ENCODE assay signal across 8 mouse cellular contexts in genomic region chr4:53630963-53631315, GRCm38 (mm10). TPM values are rescaled to one million over a fixed set of nuclear protein-coding genes. Genes with fewer than 3 reads are reported as not detected.
DNase-seq lines count a peak whose midpoint lies in the region; ATAC-seq and TF ChIP-seq lines count a peak whose summit lies in the region.

No protein-coding gene starts in this region.

- peak overlapping the region; percentile 82 for H3K4me3 ChIP-seq in gastrocnemius, adult 2 months
- H3K4me3 ChIP-seq in spleen, adult 2 months (ENCODE audit: extremely low read depth, insufficient read depth, insufficient read length), result peak overlapping the region; percentile 60; the same call in 1 of the 2 replicates
- H3K4me3 ChIP-seq in limb, embryonic 14.5 days (replicated peaks; ENCODE audit: low read length), result peak overlapping the region; percentile 87
- peak overlapping the region; percentile 80 for H3K4me3 ChIP-seq in stomach, embryonic 16.5 days (replicated peaks; ENCODE audit: low read length)

- peak overlapping the region; percentile 88 for H3K27ac ChIP-seq in gastrocnemius, adult 2 months
- no peak overlapping the region for H3K27ac ChIP-seq in spleen, adult 2 months (ENCODE audit: insufficient read depth, low read length)
- H3K27ac ChIP-seq in limb, embryonic 14.5 days (replicated peaks; ENCODE audit: low read depth, low read length), result no peak overlapping the region
- H3K27ac ChIP-seq in stomach, embryonic 16.5 days (ENCODE audit: low read length), result peak overlapping the region; percentile 32; the same call in 1 of the 2 replicates

- peak overlapping the region; percentile 72 for H3K4me2 ChIP-seq in limb, embryonic 14.5 days (replicated peaks; ENCODE audit: low read depth, low read length, severe bottlenecking)
- H3K4me2 ChIP-seq in stomach, embryonic 16.5 days (ENCODE audit: low read depth, low read length), result peak overlapping the region; percentile 61

- H3K36me3 ChIP-seq in spleen, adult 2 months (ENCODE audit: control insufficient read depth, insufficient read depth, low read length), result no peaks in the 10 kb centered on the region
- H3K36me3 ChIP-seq in limb, embryonic 14.5 days (ENCODE audit: control insufficient read depth, insufficient read depth, low read length), result no peaks in the 10 kb centered on the region
- H3K36me3 ChIP-seq in stomach, embryonic 16.5 days (ENCODE audit: control insufficient read depth, insufficient read depth, low read length), result no peaks in the 10 kb centered on the region

- peaks cover 6% of the 10 kb centered on the region for H3K4me1 ChIP-seq in spleen, adult 2 months (ENCODE audit: control insufficient read depth, insufficient read depth, insufficient read length)
- peaks cover 12% of the 10 kb centered on the region for H3K4me1 ChIP-seq in limb, embryonic 14.5 days (ENCODE audit: control insufficient read depth, insufficient read depth, low read length)
- 0 out of 2 replicates have a peak, but pooled peaks cover 5% of the 10 kb centered on the region for H3K4me1 ChIP-seq in stomach, embryonic 16.5 days (ENCODE audit: control insufficient read depth, insufficient read depth, low read length)

- no peaks in the 10 kb centered on the region for H3K9me3 ChIP-seq in limb, embryonic 14.5 days (ENCODE audit: control insufficient read depth, low read length)
- no peaks in the 10 kb centered on the region for H3K9me3 ChIP-seq in stomach, embryonic 16.5 days (replicated peaks; ENCODE audit: control insufficient read depth, low read length)

- peaks cover 8% of the 10 kb centered on the region for H3K27me3 ChIP-seq in spleen, adult 2 months (ENCODE audit: control insufficient read depth, insufficient read depth, low read length)
- no peaks in the 10 kb centered on the region for H3K27me3 ChIP-seq in limb, embryonic 14.5 days (ENCODE audit: control insufficient read depth, insufficient read depth, low read length)
- H3K27me3 ChIP-seq in stomach, embryonic 16.5 days (ENCODE audit: control insufficient read depth, insufficient read depth, low read length), result no peaks in the 10 kb centered on the region

- TF ChIP-seq POLR2A in spleen, adult 2 months (IDR thresholded peaks at IDR 0.05; ENCODE audit: low read depth, low read length), result no peak
- TF ChIP-seq POLR2A in limb, embryonic 14.5 days (IDR thresholded peaks at IDR 0.05; ENCODE audit: borderline replicate concordance, extremely low read depth, insufficient read depth, insufficient read length), result no peak

- peak; percentile 53 for ATAC-seq in limb, embryonic 14.5 days (ENCODE audit: low FRiP score, low read depth)
- no peak; the same call in 1 of the 2 replicates for ATAC-seq in stomach, embryonic 16.5 days (ENCODE audit: insufficient read depth, low FRiP score)

- H3K9ac ChIP-seq in limb, embryonic 14.5 days (ENCODE audit: low read depth, low read length, severe bottlenecking), result peak overlapping the region; percentile 86
- peak overlapping the region; percentile 87 for H3K9ac ChIP-seq in stomach, embryonic 16.5 days (ENCODE audit: low read length)

- WGBS in spleen, adult 2 months, result 38% methylated on average over 12 of the region's 12 CpGs
- 5% methylated on average over 12 of the region's 12 CpGs for WGBS in limb, embryonic 14.5 days
- 8% methylated on average over 12 of the region's 12 CpGs for WGBS in stomach, embryonic 16.5 days

- no peak for TF ChIP-seq CTCF in gastrocnemius, adult 2 months (IDR thresholded peaks at IDR 0.05)
- TF ChIP-seq CTCF in spleen, adult 2 months (IDR thresholded peaks at IDR 0.05; ENCODE audit: extremely low read depth, insufficient read depth, insufficient read length, insufficient replicate concordance), result no peak

- no peak for DNase-seq in gastrocnemius, adult 2 months
- no peak for DNase-seq in gastrocnemius, adult 8-10 months (ENCODE audit: low spot score in 2 of 2)
- no peak for DNase-seq in spleen, adult 2 months (ENCODE audit: low read depth in 1 of 2, low spot score in 2 of 2)
- no peak for DNase-seq in spleen, postnatal 10 days (ENCODE audit: low spot score in 2 of 2)
- DNase-seq in limb, embryonic 14.5 days (ENCODE audit: low spot score), result no peak
- no peak for DNase-seq in thymus, adult 18-20 months
- no peak for DNase-seq in cerebellum, adult 11-12 months

- intact Hi-C loops in gastrocnemius, adult 2 months (cut with DNase I), result loop anchor here (1.0 kb wide), 1 partner anchor 31 kb away; no protein-coding TSS in a partner anchor

RNA-seq across cellular contexts. Expression of gene Fsd1l, which starts 0.3 kb away (rescaled TPM):
- 10 to 100 TPM; 10.7 to 12.8 TPM for total RNA-seq in gastrocnemius, adult 2 months (2021)
- 10 to 100 TPM in 2 of 4 experiments, 1 to 10 TPM in 2; 8.4 to 10.9 (median 9.8) TPM for total RNA-seq in gastrocnemius, adult 8-10 months (2022)
- 0.05 and 0.18 TPM in 2 replicates for polyA plus RNA-seq in spleen, adult 2 months (2012; rRNA removed)
- polyA plus RNA-seq in limb, embryonic 14.5 days (2012; rRNA removed), result 5.7 and 6.3 TPM in 2 replicates
- polyA plus RNA-seq in limb, embryonic 14.5 days (2014; fragmentation: Nextera tagmentation; extraction: Ambion mirVana), result 7.3 and 9.8 TPM in 2 replicates
- 7.1 and 9.8 TPM in 2 replicates for polyA plus RNA-seq in stomach, embryonic 16.5 days (2015; fragmentation: Nextera tagmentation; extraction: Ambion mirVana)

Comparison
In these comparisons a context has a peak if more than half of its experiments do, and no peak if none do; other contexts are left out.
1. H3K27ac ChIP-seq: peak in gastrocnemius, adult 2 months (single experiment) and stomach, embryonic 16.5 days (single experiment); none in spleen, adult 2 months (single experiment) and limb, embryonic 14.5 days (single experiment).
2. Peak in every context shown above with its lines, with median percentiles within 50 percentile points of each other: H3K4me3 ChIP-seq.